Mouse (Mus musculus) gastrocnemius, adult 2 months (tissue): ENCODE data around the gene Ahdc1. TPM values are rescaled to one million over a fixed set of nuclear protein-coding genes. Genes with fewer than 3 reads are reported as not detected.

Source experiments
- DNase-seq: peaks from one replicate; pipeline ENCODE4 v3.0.0; 2022
- H3K27ac ChIP-seq: fragments of 200-600 bp; 2 replicates; pipeline ENCODE4 v1.8.1; 2022; ENCODE audit warnings: mild to moderate bottlenecking
- H3K4me3 ChIP-seq: fragments of 200-600 bp; 2 replicates; pipeline ENCODE4 v1.8.1; 2022; ENCODE audit warnings: mild to moderate bottlenecking, moderate library complexity
- CTCF ChIP-seq: fragments of 200-600 bp; IDR thresholded peaks from 2 replicates; pipeline ENCODE4 v1.8.1; 2022; ENCODE audit warnings: antibody characterized with exemption, mild to moderate bottlenecking, moderate library complexity
- intact Hi-C: fragments of 180-260 bp; cut with DNase I; formaldehyde crosslinking; loops from one replicate; pipeline ENCODE4 v1.15.1; 2025
- total RNA-seq, 2 experiments: library from RNA; stranded (reverse); gene quantifications; 2 replicates each; pipeline ENCODE4 v1.2.3; 2021

The Ahdc1 gene
- total RNA-seq, 2 experiments from 2014 or later: 30.2 to 55.1 TPM

- intact Hi-C loops: no loop called here
- TF ChIP-seq CTCF: no peak
- peak overlapping the region; percentile 73 for H3K4me3 ChIP-seq
- DNase-seq: peak; percentile 65
- peak overlapping the region; percentile 87 for H3K27ac ChIP-seq
These were observed 74.8 kb downstream of the Ahdc1 start for GRCm38 (mm10) chr4:133085783-133086342.

- DNase-seq: no peak
- peak overlapping the region; percentile 91 for H3K27ac ChIP-seq
- TF ChIP-seq CTCF: no peak
- peak overlapping the region; percentile 2; the same call in 1 of the 2 replicates for H3K4me3 ChIP-seq
- intact Hi-C loops: no loop called here
These were observed 76.2 kb downstream of the Ahdc1 start for GRCm38 (mm10) chr4:133087177-133087714.

- intact Hi-C loops: no loop called here
- H3K4me3 ChIP-seq: peak overlapping the region; percentile 2; the same call in 1 of the 2 replicates
- peak overlapping the region; percentile 91 for H3K27ac ChIP-seq
- no peak for TF ChIP-seq CTCF
- peak; percentile 76 for DNase-seq
These were observed 76.8 kb downstream of the Ahdc1 start for GRCm38 (mm10) chr4:133087835-133088234.

DNA sequence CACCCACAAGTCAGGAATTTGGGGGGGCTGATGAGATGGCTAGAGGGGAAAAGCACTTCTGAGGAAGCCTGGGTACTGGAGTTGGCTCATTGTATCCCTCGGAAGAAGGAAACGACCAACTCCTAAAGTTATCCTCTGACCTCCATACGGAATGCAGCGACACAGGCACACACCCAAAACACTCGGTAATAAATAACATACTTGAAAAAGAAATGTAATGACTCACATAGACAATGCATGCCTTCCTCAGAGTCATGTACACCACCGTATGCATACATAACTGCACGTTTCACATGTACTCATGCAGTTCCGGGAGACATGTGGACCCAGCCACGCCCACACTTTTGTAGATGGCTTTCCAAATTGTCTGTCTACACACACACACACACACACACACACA is 78.3 kb downstream of the Ahdc1 start:
- intact Hi-C loops: no loop called here
- no peak for TF ChIP-seq CTCF
- Histone ChIP-seq H3K4me3 (no peak overlapping the region), H3K27ac (peak overlapping the region; percentile 91)
- no peak for DNase-seq

GRCm38 (mm10) chr4:133089802-133090201 is 78.7 kb downstream of the Ahdc1 start:
- H3K27ac ChIP-seq: peak overlapping the region; percentile 79
- no peak overlapping the region for H3K4me3 ChIP-seq
- DNase-seq: no peak
- TF ChIP-seq CTCF: no peak
- intact Hi-C loops: no loop called here

GRCm38 (mm10) chr4:133090276-133090719 is 79.2 kb downstream of the Ahdc1 start:
- peak overlapping the region; percentile 79 for H3K27ac ChIP-seq
- TF ChIP-seq CTCF: no peak
- no peak overlapping the region for H3K4me3 ChIP-seq
- DNase-seq: no peak
- intact Hi-C loops: no loop called here

GRCm38 (mm10) chr4:133090720-133091458 is 79.8 kb downstream of the Ahdc1 start:
- intact Hi-C loops: no loop called here
- no peak for TF ChIP-seq CTCF
- Histone ChIP-seq H3K4me3 (no peak overlapping the region), H3K27ac (peak overlapping the region; percentile 79)
- peak; percentile 58 for DNase-seq

DNA sequence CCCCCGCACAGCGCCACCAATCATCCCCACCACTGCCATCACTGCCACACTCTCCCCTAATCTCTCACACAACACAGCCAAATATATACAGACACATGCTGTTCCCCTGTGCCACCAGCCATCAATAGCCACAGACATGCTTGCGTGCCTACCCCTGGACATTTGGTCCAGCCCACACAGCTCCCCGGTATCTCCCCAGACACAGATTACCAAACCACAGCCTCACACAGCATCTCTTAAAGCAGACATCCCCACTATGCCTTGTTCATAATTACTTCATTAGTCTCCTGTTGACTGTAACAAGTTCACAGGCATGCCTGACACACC is 80.4 kb downstream of the Ahdc1 start:
- H3K4me3 ChIP-seq: no peak overlapping the region
- peak overlapping the region; percentile 88 for H3K27ac ChIP-seq
- intact Hi-C loops: no loop called here
- no peak for DNase-seq
- no peak for TF ChIP-seq CTCF

DNA sequence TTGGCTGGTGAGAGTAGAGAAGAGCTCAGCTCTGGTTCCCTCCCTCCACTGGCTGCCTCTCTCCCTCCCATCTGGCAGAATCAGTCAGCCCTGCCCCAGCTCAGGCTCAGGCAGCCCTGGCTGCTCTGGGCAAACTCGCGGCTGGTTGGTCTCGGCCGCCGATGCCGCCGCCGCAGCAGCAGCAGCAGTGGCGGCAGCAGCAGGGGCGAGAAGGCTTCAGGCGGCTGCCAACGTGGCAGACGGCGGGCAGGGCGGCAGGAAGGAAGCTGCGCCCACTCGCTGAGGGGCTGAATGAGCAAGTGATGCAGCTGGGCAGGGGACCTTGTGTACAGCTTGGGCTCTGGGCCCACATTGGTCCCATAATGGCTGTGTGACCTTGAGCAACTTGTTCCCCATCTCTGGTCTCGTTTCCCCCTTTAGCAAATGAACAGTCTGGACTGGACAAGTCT is 81.4 kb downstream of the Ahdc1 start:
- intact Hi-C loops: no loop called here
- no peak for TF ChIP-seq CTCF
- DNase-seq: peak; percentile 79
- Histone ChIP-seq H3K27ac (peak overlapping the region; percentile 88), H3K4me3 (peak overlapping the region; percentile 64)

GRCm38 (mm10) chr4:133093056-133093455 is 82.0 kb downstream of the Ahdc1 start:
- H3K4me3 ChIP-seq: no peak overlapping the region; the same call in 1 of the 2 replicates
- peak overlapping the region; percentile 88 for H3K27ac ChIP-seq
- DNase-seq: no peak
- TF ChIP-seq CTCF: no peak
- intact Hi-C loops: no loop called here

GRCm38 (mm10) chr4:133093481-133094033 is 82.5 kb downstream of the Ahdc1 start:
- TF ChIP-seq CTCF: no peak
- H3K27ac ChIP-seq: peak overlapping the region; percentile 88
- DNase-seq: no peak
- intact Hi-C loops: no loop called here
- H3K4me3 ChIP-seq: no peak overlapping the region

DNA sequence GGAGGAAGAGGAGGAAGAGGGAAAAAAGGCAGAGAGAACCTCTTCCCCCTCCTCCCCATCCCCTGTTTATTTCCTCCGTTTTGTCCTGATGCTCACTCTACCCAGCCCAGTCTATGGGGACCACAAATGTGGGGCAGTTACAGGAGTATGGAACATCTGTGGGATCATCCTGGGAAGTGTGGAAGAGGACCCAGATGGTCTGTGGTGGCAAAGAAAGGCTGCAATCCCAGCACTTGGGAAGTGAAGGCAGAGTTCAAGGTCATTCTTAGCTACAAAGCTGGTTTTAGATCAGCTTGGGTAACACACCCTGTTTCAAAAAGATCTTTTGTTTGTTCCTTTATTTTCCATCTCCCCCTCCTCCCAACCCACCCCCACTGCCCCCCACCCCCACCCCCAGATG is 83.2 kb downstream of the Ahdc1 start:
- no peak overlapping the region for H3K4me3 ChIP-seq
- TF ChIP-seq CTCF: no peak
- H3K27ac ChIP-seq: peak overlapping the region; percentile 78
- no peak for DNase-seq
- intact Hi-C loops: no loop called here
